Mouse (Mus musculus) stomach, postnatal 0 days (tissue): ENCODE measurements at regions not wholly inside any gene's neighbourhood (a gene's known extent, or its start where the extent isn't known, plus 50 kb on each side); places are given as distances from the start of the nearest gene placed in this dataset.

Experiments used
- CTCF ChIP-seq: IDR thresholded peaks from 2 replicates; pipeline ENCODE4 v1.5.1; 2016; ENCODE audit warnings: antibody characterized with exemption, low read depth, mild to moderate bottlenecking, moderate library complexity
- EP300 ChIP-seq: optimal IDR thresholded peaks from 2 replicates; pipeline ENCODE3; 2016; ENCODE audit warnings: antibody characterized with exemption

DNA sequence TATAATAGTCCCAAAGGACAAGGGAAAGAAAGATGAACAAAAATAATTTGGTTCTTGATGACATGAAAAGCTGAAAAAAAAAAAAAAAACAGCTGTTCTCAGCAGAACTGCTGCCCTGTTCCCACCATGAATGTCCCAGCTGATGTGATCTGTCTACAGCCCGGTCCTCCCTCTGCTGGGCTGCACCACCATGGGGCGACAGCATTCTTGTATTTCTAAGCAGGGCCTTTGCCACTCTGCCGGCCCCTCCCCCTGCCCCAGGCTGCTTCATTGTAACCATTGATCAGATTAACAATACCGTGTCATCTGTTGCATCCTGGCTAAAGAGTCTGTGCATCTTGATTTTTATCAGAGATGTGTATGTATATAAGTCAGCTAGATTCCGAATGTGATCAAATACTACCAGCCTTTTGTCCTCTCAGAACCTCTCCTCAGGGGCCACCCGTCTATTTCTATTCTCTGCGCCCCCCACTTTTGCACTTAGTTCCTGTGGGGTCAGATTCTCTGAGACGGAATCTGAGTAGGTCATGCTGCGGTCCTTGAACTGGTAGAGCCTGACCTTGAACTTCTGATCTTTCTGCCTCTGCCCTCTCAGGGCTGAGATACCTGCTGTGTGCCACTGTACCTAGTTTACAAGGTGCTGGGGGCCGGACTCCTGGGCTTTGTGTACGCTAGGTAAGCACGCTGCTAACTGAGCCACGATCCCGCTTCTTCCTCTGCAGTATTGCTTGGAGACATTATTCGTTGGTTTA is 117.2 kb upstream of the Lrfn2 start:
- TF ChIP-seq EP300 (no peak), CTCF (no peak)
